Mouse (Mus musculus) stomach, embryonic 15.5 days (tissue): ENCODE results near the gene Fignl2. TPM values are rescaled to one million over a fixed set of nuclear protein-coding genes. Genes with fewer than 3 reads are reported as not detected.

ENCODE experiments used
- ATAC-seq: fragments of 200-750 bp; cut with Nextera tagmentation; 2 replicates; pipeline ENCODE4 v1.8.0; 2017; ENCODE audit warnings: low read depth, moderate number of reproducible peaks, moderate TSS enrichment; ENCODE audit not compliant: insufficient read depth, low FRiP score
- H3K27ac ChIP-seq: fragments of 300-500 bp; sonication (generic); 2 replicates; pipeline ENCODE4 v1.5.1; 2015; ENCODE audit warnings: mild to moderate bottlenecking, inconsistent platforms
- H3K27me3 ChIP-seq: fragments of 300-500 bp; sonication (generic); replicated peaks from 2 replicates; pipeline ENCODE4 v1.6.1; 2015; ENCODE audit warnings: inconsistent platforms
- H3K36me3 ChIP-seq: fragments of 300-500 bp; sonication (generic); 2 replicates; pipeline ENCODE4 v1.6.1; 2015; ENCODE audit warnings: inconsistent platforms
- H3K4me1 ChIP-seq: fragments of 300-500 bp; sonication (generic); 2 replicates; pipeline ENCODE4 v1.6.1; 2015; ENCODE audit warnings: inconsistent platforms
- H3K4me2 ChIP-seq: fragments of 300-500 bp; sonication (generic); 2 replicates; pipeline ENCODE4 v1.6.1; 2015; ENCODE audit warnings: mild to moderate bottlenecking, inconsistent platforms
- H3K4me3 ChIP-seq: fragments of 300-500 bp; sonication (generic); replicated peaks from 2 replicates; pipeline ENCODE4 v1.5.1; 2015; ENCODE audit warnings: inconsistent platforms
- H3K9ac ChIP-seq: fragments of 300-500 bp; sonication (generic); 2 replicates; pipeline ENCODE4 v1.6.1; 2015; ENCODE audit warnings: inconsistent platforms
- H3K9me3 ChIP-seq: fragments of 300-500 bp; sonication (generic); 2 replicates; pipeline ENCODE4 v1.6.1; 2016; ENCODE audit warnings: inconsistent platforms
- WGBS: fragments of 180-500 bp; shearing (Covaris S2); methylation state at CpG from one replicate; pipeline ENCODE4 v1.1.7; 2015; 5-methylcytosine and 5-hydroxymethylcytosine counted together
- polyA plus RNA-seq: library from polyadenylated mRNA; unstranded; fragments of >200 nt; fragmentation: Nextera tagmentation; extraction: Ambion mirVana; gene quantifications from 2 replicates; pipeline ENCODE4 v1.2.1, GENCODE M21; 2015

The Fignl2 gene
- polyA plus RNA-seq, 1 experiment from 2014 or later, result 0.19 TPM

GRCm38 (mm10) chr15:101076071-101077000, 2.0 kb downstream of the Fignl2 start:
- peaks cover 38% of the 10 kb centered on the region for H3K4me1 ChIP-seq
- no peaks in the 10 kb centered on the region for H3K9me3 ChIP-seq
- no peak overlapping the region for H3K27ac ChIP-seq
- H3K9ac ChIP-seq, result no peak overlapping the region; the same call in 1 of the 2 replicates
- WGBS, result 20% methylated on average over 26 of the region's 26 CpGs
- no peaks in the 10 kb centered on the region for H3K36me3 ChIP-seq
- peak overlapping the region; percentile 79 for H3K4me3 ChIP-seq
- H3K27me3 ChIP-seq, result no peaks in the 10 kb centered on the region
- peak overlapping the region; percentile 83 for H3K4me2 ChIP-seq
- no peak for ATAC-seq

GRCm38 (mm10) chr15:101075656-101076055, 2.7 kb downstream of the Fignl2 start:
- peak overlapping the region; percentile 83 for H3K4me2 ChIP-seq
- H3K4me3 ChIP-seq, result peak overlapping the region; percentile 6; the same call in 1 of the 2 replicates

GRCm38 (mm10) chr15:101075150-101075549, 3.2 kb downstream of the Fignl2 start:
- no peak for ATAC-seq
- no peaks in the 10 kb centered on the region for H3K36me3 ChIP-seq
- no peaks in the 10 kb centered on the region for H3K9me3 ChIP-seq
- peaks cover 47% of the 10 kb centered on the region for H3K4me1 ChIP-seq
- H3K27ac ChIP-seq, result no peak overlapping the region
- WGBS, result 78% methylated on average over 4 of the region's 4 CpGs
- H3K27me3 ChIP-seq, result no peaks in the 10 kb centered on the region
- H3K9ac ChIP-seq, result no peak overlapping the region
- H3K4me3 ChIP-seq, result no peak overlapping the region
- H3K4me2 ChIP-seq, result no peak overlapping the region

More at GRCm38 (mm10) chr15:101075656-101076055, 2.7 kb downstream of the Fignl2 start:
- H3K36me3 ChIP-seq, result no peaks in the 10 kb centered on the region
- H3K27me3 ChIP-seq, result no peaks in the 10 kb centered on the region
- peaks cover 42% of the 10 kb centered on the region for H3K4me1 ChIP-seq
- no peak overlapping the region for H3K9ac ChIP-seq
- ATAC-seq, result no peak
- 59% methylated on average over 5 of the region's 5 CpGs for WGBS
- no peak overlapping the region for H3K27ac ChIP-seq
- H3K9me3 ChIP-seq, result no peaks in the 10 kb centered on the region

- H3K4me3 ChIP-seq, result no peak overlapping the region
- H3K36me3 ChIP-seq, result no peaks in the 10 kb centered on the region
- 79% methylated on average over 5 of the region's 5 CpGs for WGBS
- H3K4me2 ChIP-seq, result no peak overlapping the region
- no peak for ATAC-seq
- H3K27me3 ChIP-seq, result no peaks in the 10 kb centered on the region
- H3K9me3 ChIP-seq, result no peaks in the 10 kb centered on the region
- peaks cover 53% of the 10 kb centered on the region for H3K4me1 ChIP-seq
- no peak overlapping the region for H3K27ac ChIP-seq
- no peak overlapping the region for H3K9ac ChIP-seq
Measured at GRCm38 (mm10) chr15:101074067-101074466, 4.3 kb downstream of the Fignl2 start.

- no peaks in the 10 kb centered on the region for H3K27me3 ChIP-seq
- no peak overlapping the region for H3K9ac ChIP-seq
- H3K4me2 ChIP-seq, result no peak overlapping the region
- H3K4me1 ChIP-seq, result peaks cover 60% of the 10 kb centered on the region
- H3K36me3 ChIP-seq, result no peaks in the 10 kb centered on the region
- no peaks in the 10 kb centered on the region for H3K9me3 ChIP-seq
- no peak overlapping the region for H3K27ac ChIP-seq
- ATAC-seq, result no peak
- no peak overlapping the region for H3K4me3 ChIP-seq
- WGBS, result 59% methylated on average over 2 of the region's 2 CpGs
Measured at GRCm38 (mm10) chr15:101072736-101073135, 5.6 kb downstream of the Fignl2 start.

- Histone ChIP-seq H3K4me1 (peaks cover 66% of the 10 kb centered on the region), H3K36me3 (no peaks in the 10 kb centered on the region), H3K27me3 (no peaks in the 10 kb centered on the region), H3K9ac (no peak overlapping the region; the same call in 1 of the 2 replicates), H3K4me3 (no peak overlapping the region), H3K27ac (peak overlapping the region; percentile 83), H3K4me2 (peak overlapping the region; percentile 6; the same call in 1 of the 2 replicates), H3K9me3 (no peaks in the 10 kb centered on the region)
- WGBS, result 36% methylated on average over 5 of the region's 5 CpGs
- ATAC-seq, result peak; percentile 67
Measured at GRCm38 (mm10) chr15:101070762-101071161, 7.6 kb downstream of the Fignl2 start.

- Histone ChIP-seq H3K4me2 (peak overlapping the region; percentile 6; the same call in 1 of the 2 replicates), H3K9ac (no peak overlapping the region), H3K4me1 (peaks cover 71% of the 10 kb centered on the region), H3K4me3 (no peak overlapping the region), H3K27me3 (no peaks in the 10 kb centered on the region), H3K9me3 (no peaks in the 10 kb centered on the region), H3K27ac (peak overlapping the region; percentile 83), H3K36me3 (no peaks in the 10 kb centered on the region)
- ATAC-seq, result no peak
- WGBS, result 50% methylated on average over 9 of the region's 9 CpGs
Measured at GRCm38 (mm10) chr15:101069641-101070190, 8.7 kb downstream of the Fignl2 start.

- peak overlapping the region; percentile 18; the same call in 1 of the 2 replicates for H3K27ac ChIP-seq
- no peaks in the 10 kb centered on the region for H3K36me3 ChIP-seq
- no peak overlapping the region for H3K9ac ChIP-seq
- no peak overlapping the region for H3K4me3 ChIP-seq
- ATAC-seq, result no peak
- H3K4me2 ChIP-seq, result no peak overlapping the region
- H3K27me3 ChIP-seq, result no peaks in the 10 kb centered on the region
- 69% methylated on average over 4 of the region's 4 CpGs for WGBS
- H3K9me3 ChIP-seq, result no peaks in the 10 kb centered on the region
- peaks cover 71% of the 10 kb centered on the region for H3K4me1 ChIP-seq
Measured at GRCm38 (mm10) chr15:101068671-101069070, 9.7 kb downstream of the Fignl2 start.

GRCm38 (mm10) chr15:101068029-101068428, 10.3 kb downstream of the Fignl2 start:
- H3K4me3 ChIP-seq, result no peak overlapping the region
- no peak overlapping the region for H3K4me2 ChIP-seq
- H3K4me1 ChIP-seq, result peaks cover 69% of the 10 kb centered on the region
- no peaks in the 10 kb centered on the region for H3K36me3 ChIP-seq
- peak overlapping the region; percentile 18; the same call in 1 of the 2 replicates for H3K27ac ChIP-seq
- 30% methylated on average over 3 of the region's 3 CpGs for WGBS
- H3K9me3 ChIP-seq, result no peaks in the 10 kb centered on the region
- no peak overlapping the region for H3K9ac ChIP-seq
- no peaks in the 10 kb centered on the region for H3K27me3 ChIP-seq
- no peak for ATAC-seq

- ATAC-seq, result no peak
- no peak overlapping the region for H3K4me2 ChIP-seq
- H3K4me1 ChIP-seq, result peaks cover 69% of the 10 kb centered on the region
- peak overlapping the region; percentile 40; the same call in 1 of the 2 replicates for H3K27ac ChIP-seq
- H3K9ac ChIP-seq, result no peak overlapping the region
- H3K9me3 ChIP-seq, result no peaks in the 10 kb centered on the region
- no peak overlapping the region for H3K4me3 ChIP-seq
- WGBS, result 32% methylated on average over 7 of the region's 9 CpGs
- no peaks in the 10 kb centered on the region for H3K36me3 ChIP-seq
- no peaks in the 10 kb centered on the region for H3K27me3 ChIP-seq
Measured at GRCm38 (mm10) chr15:101066920-101067696, 11.3 kb downstream of the Fignl2 start.

- Histone ChIP-seq H3K27me3 (no peaks in the 10 kb centered on the region), H3K4me3 (no peak overlapping the region), H3K9ac (no peak overlapping the region), H3K4me1 (peaks cover 66% of the 10 kb centered on the region), H3K27ac (no peak overlapping the region), H3K4me2 (0 out of 2 replicates have a peak overlapping the region, but pooled peaks have one; percentile 2), H3K9me3 (no peaks in the 10 kb centered on the region), H3K36me3 (no peaks in the 10 kb centered on the region)
- WGBS, result 29% methylated on average over 6 of the region's 6 CpGs
- no peak for ATAC-seq
Measured at GRCm38 (mm10) chr15:101066364-101066847, 12.0 kb downstream of the Fignl2 start.
